Mouse (Mus musculus) liver, embryonic 12.5 days (tissue): ENCODE measurements around the gene Cdkal1. TPM values are rescaled to one million over a fixed set of nuclear protein-coding genes. Genes with fewer than 3 reads are reported as not detected.

Source experiments
- ATAC-seq: fragments of 200-750 bp; cut with Nextera tagmentation; 2 replicates; pipeline ENCODE4 v1.8.0; 2017; ENCODE audit warnings: moderate number of reproducible peaks, mild to moderate bottlenecking, moderate library complexity
- H3K27ac ChIP-seq: fragments of 300-500 bp; sonication (generic); 2 replicates; pipeline ENCODE4 v1.5.1; 2016; ENCODE audit warnings: mild to moderate bottlenecking
- H3K27me3 ChIP-seq: fragments of 300-500 bp; sonication (generic); replicated peaks from 2 replicates; pipeline ENCODE4 v1.6.1; 2016; ENCODE audit warnings: mild to moderate bottlenecking, moderate library complexity
- H3K36me3 ChIP-seq: fragments of 300-500 bp; sonication (generic); 2 replicates; pipeline ENCODE4 v1.6.1; 2016; ENCODE audit warnings: mild to moderate bottlenecking, moderate library complexity
- H3K4me1 ChIP-seq: fragments of 300-500 bp; sonication (generic); 2 replicates; pipeline ENCODE4 v1.6.1; 2016
- H3K4me2 ChIP-seq: fragments of 300-500 bp; sonication (generic); 2 replicates; pipeline ENCODE4 v1.6.1; 2016; ENCODE audit warnings: mild to moderate bottlenecking, moderate library complexity
- H3K4me3 ChIP-seq: fragments of 300-500 bp; sonication (generic); 2 replicates; pipeline ENCODE4 v1.5.1; 2016; ENCODE audit warnings: mild to moderate bottlenecking, moderate library complexity
- H3K9ac ChIP-seq: fragments of 300-500 bp; sonication (generic); 2 replicates; pipeline ENCODE4 v1.6.1; 2016; ENCODE audit warnings: mild to moderate bottlenecking, moderate library complexity
- H3K9me3 ChIP-seq: fragments of 300-500 bp; sonication (generic); replicated peaks from 2 replicates; pipeline ENCODE4 v1.6.1; 2016; ENCODE audit warnings: mild to moderate bottlenecking, moderate library complexity
- WGBS: fragments of 180-500 bp; shearing (Covaris S2); methylation state at CpG from one replicate; pipeline ENCODE4 v1.1.7; 2016; ENCODE audit not compliant: insufficient replicate concordance; 5-methylcytosine and 5-hydroxymethylcytosine counted together
- polyA plus RNA-seq: library from polyadenylated mRNA; unstranded; fragments of >200 nt; fragmentation: Nextera tagmentation; extraction: Ambion mirVana; gene quantifications from 2 replicates; pipeline ENCODE4 v1.2.1, GENCODE M21; 2016

Gene Cdkal1
- polyA plus RNA-seq, 1 experiment from 2014 or later = 16.0 TPM

- H3K27ac ChIP-seq = no peak overlapping the region
- no peak for ATAC-seq
- no peak overlapping the region for H3K4me3 ChIP-seq
- no peak overlapping the region for H3K9ac ChIP-seq
- 44% methylated on average over 3 of the region's 3 CpGs for WGBS
- H3K9me3 ChIP-seq = no peaks in the 10 kb centered on the region
- no peaks in the 10 kb centered on the region for H3K27me3 ChIP-seq
- no peaks in the 10 kb centered on the region for H3K4me1 ChIP-seq
- H3K4me2 ChIP-seq = no peak overlapping the region
- H3K36me3 ChIP-seq = no peaks in the 10 kb centered on the region
Measured at GRCm38 (mm10) chr13:29162444-29162843, 693.0 kb downstream of the Cdkal1 start.

GRCm38 (mm10) chr13:29161436-29161835, 694.0 kb downstream of the Cdkal1 start:
- Histone ChIP-seq H3K27ac (no peak overlapping the region), H3K9me3 (no peaks in the 10 kb centered on the region), H3K4me2 (no peak overlapping the region), H3K4me3 (no peak overlapping the region), H3K36me3 (no peaks in the 10 kb centered on the region), H3K9ac (no peak overlapping the region), H3K4me1 (no peaks in the 10 kb centered on the region), H3K27me3 (no peaks in the 10 kb centered on the region)
- no peak for ATAC-seq
- 64% methylated on average over 3 of the region's 3 CpGs for WGBS

GRCm38 (mm10) chr13:29156703-29157102, 698.8 kb downstream of the Cdkal1 start:
- Histone ChIP-seq H3K36me3 (no peaks in the 10 kb centered on the region), H3K27ac (no peak overlapping the region), H3K27me3 (no peaks in the 10 kb centered on the region), H3K9ac (no peak overlapping the region), H3K4me2 (no peak overlapping the region), H3K4me3 (no peak overlapping the region), H3K9me3 (no peaks in the 10 kb centered on the region), H3K4me1 (no peaks in the 10 kb centered on the region)
- ATAC-seq = no peak
- WGBS = 32% methylated on average over 4 of the region's 4 CpGs

DNA sequence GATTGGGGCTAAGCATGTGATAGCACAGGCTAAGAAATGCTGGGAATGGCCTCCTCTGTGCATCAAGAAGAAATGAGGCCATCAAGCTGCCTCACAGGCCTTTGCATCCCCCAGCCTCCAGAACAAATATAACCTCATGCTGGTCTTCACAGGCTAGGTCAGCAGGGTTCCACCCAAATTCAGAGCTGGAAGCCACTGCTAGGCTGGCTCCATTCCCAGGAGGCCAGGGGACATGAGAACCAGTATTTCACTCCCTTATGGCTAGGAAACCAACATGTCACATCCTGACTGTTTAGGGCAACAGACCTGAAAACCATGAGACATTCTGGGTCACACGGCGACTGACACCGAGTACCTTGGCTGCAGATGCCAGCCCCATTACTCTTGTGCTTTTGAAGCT, 700.2 kb downstream of the Cdkal1 start:
- ATAC-seq = no peak
- WGBS = 70% methylated on average over 3 of the region's 3 CpGs
- Histone ChIP-seq H3K9me3 (no peaks in the 10 kb centered on the region), H3K4me2 (no peak overlapping the region), H3K4me3 (no peak overlapping the region), H3K27ac (no peak overlapping the region), H3K4me1 (no peaks in the 10 kb centered on the region), H3K9ac (no peak overlapping the region), H3K36me3 (no peaks in the 10 kb centered on the region), H3K27me3 (no peaks in the 10 kb centered on the region)

DNA sequence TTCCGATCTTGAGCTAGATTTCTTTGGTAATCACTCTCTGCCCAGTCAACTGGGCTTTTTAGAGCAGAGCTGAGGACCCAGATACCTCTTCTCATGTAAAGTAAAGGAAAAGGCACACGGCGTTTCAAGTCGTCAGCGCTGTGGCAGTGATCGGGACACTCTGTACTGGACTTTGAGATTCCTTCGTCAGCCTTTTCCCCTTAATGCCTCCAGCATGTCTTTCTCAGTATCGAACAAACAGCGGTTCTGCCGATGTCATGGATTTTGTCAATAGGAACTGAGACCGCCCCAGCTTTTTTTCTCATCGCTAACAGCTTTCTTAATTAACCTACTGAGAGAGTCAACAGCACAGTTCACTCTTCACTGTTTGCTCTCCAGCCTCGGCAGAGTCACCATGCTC, 705.4 kb downstream of the Cdkal1 start:
- H3K4me3 ChIP-seq = no peak overlapping the region
- no peak overlapping the region for H3K9ac ChIP-seq
- H3K4me1 ChIP-seq = no peaks in the 10 kb centered on the region
- H3K4me2 ChIP-seq = no peak overlapping the region
- ATAC-seq = no peak
- H3K9me3 ChIP-seq = no peaks in the 10 kb centered on the region
- H3K36me3 ChIP-seq = no peaks in the 10 kb centered on the region
- H3K27me3 ChIP-seq = no peaks in the 10 kb centered on the region
- no peak overlapping the region for H3K27ac ChIP-seq
- WGBS = 70% methylated on average over 13 of the region's 13 CpGs

DNA sequence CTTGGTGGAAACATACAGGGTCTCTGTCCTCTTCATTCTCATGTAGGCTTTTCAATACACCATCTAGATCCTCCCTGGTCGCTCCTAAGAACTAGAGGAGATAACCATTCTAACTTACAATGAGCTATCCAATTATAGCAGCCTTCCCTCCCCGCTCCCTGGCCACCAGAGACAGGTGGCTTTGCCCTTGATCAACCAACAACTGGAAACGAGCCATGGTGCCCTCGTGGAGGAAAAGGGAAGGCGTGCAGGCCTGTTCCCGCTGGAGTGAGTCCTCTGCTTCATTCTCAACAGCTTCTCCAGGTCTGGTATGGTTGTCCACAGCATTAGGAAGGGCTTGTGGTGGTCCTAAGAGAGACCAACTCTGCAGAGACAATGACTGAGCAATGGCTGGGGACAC, 706.1 kb downstream of the Cdkal1 start:
- no peak for ATAC-seq
- 55% methylated on average over 6 of the region's 6 CpGs for WGBS
- Histone ChIP-seq H3K27me3 (no peaks in the 10 kb centered on the region), H3K4me2 (no peak overlapping the region), H3K27ac (no peak overlapping the region), H3K4me1 (no peaks in the 10 kb centered on the region), H3K9me3 (no peaks in the 10 kb centered on the region), H3K36me3 (no peaks in the 10 kb centered on the region), H3K4me3 (no peak overlapping the region), H3K9ac (no peak overlapping the region)

GRCm38 (mm10) chr13:29148616-29149015, 706.9 kb downstream of the Cdkal1 start:
- Histone ChIP-seq H3K9me3 (no peaks in the 10 kb centered on the region), H3K27me3 (no peaks in the 10 kb centered on the region), H3K4me1 (no peaks in the 10 kb centered on the region), H3K9ac (no peak overlapping the region), H3K27ac (no peak overlapping the region), H3K36me3 (no peaks in the 10 kb centered on the region), H3K4me3 (no peak overlapping the region), H3K4me2 (no peak overlapping the region)
- ATAC-seq = no peak
- WGBS = 65% methylated on average over 9 of the region's 9 CpGs

Other genes with a start within 250 kb of the Cdkal1 start
- gene E2f3, start 130.4 kb upstream of the Cdkal1 start, polyA plus RNA-seq = 8.6 and 9.7 TPM in 2 replicates